Mouse (Mus musculus): ENCODE measurements around the gene Adgrb2.

DNA sequence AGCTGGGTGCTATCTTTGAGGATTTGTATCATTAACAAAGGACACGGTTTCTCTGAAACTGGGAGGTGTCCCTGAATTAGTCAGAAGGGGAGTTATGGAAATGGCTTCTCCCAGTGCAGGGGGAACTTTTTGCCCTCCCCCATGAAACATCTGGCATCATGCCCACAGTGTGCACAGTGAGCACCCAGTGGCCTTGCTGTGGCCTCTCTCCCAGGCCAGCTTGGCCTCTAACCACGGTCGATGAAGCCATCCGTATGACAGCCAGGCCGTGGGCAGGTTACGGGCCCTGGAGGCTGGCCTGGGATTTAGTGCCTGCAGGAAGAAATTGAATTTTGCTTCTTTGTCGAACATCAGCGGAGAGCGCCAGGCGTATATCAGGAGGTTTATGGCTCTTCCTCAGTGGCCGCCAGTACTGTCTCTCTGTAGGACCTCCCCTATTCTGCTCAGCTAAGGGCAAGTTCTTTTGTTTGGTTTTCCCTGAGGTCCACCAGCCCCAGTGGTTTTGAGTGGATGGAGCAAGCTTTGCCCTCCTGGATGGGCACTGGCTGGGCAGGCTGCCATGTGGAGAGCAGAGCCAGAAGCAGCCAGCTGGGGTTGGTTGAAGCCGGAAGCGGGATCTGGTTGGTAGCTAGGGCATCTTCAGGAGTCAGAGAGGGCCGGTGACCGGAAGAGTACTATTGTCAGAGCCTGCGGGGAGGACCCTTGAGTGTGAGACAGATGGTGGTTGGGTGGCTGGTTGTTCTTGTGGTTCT lies 9.4 kb downstream of the Adgrb2 start:
- no peak for TF ChIP-seq CTCF (conservative IDR thresholded peaks at IDR 0.05 in 1 of 2, IDR thresholded peaks at IDR 0.05 in 1 of 2; ENCODE audit: low read depth in 2 of 2, low read length in 2 of 2)
- no peak for TF ChIP-seq MAX (IDR thresholded peaks at IDR 0.05; ENCODE audit: low read length)
- TF ChIP-seq ELF1 (IDR thresholded peaks at IDR 0.05; ENCODE audit: low read depth, low read length) = no peak
- no peak for TF ChIP-seq EP300 (IDR thresholded peaks at IDR 0.05; ENCODE audit: low read length)

All from CH12.LX (cell line).